ENCODE assay signal across 8 mouse cellular contexts in genomic region chr1:87509561-87510165, GRCm38 (mm10). TPM values are rescaled to one million over a fixed set of nuclear protein-coding genes. Genes with fewer than 3 reads are reported as not detected.
DNase-seq lines count a peak whose midpoint lies in the region; ATAC-seq lines count a peak whose summit lies in the region.

TSS of gene Neu2 (plus strand) at chr1:87509889.

- 0 out of 2 replicates have a peak, but pooled peaks have one; percentile 24 for ATAC-seq in heart, embryonic 15.5 days (replicated peaks; ENCODE audit: insufficient number of reproducible peaks, insufficient read depth, low FRiP score, low read depth)
- ATAC-seq in midbrain, embryonic 16.5 days, result peak; percentile 70

- DNase-seq in embryo, embryonic 10 days (ENCODE audit: low spot score), result peak; percentile 14
- no peak for DNase-seq in embryo, embryonic 9.5 days (ENCODE audit: extremely low spot score)
- DNase-seq in urinary bladder, postnatal 14 days (ENCODE audit: low spot score), result peak; percentile 28
- no peak for DNase-seq in urinary bladder, postnatal 4 days (ENCODE audit: low spot score in 2 of 2)
- DNase-seq in kidney, postnatal 14 days, result peak; percentile 58
- DNase-seq in left cerebral cortex, adult 18-20 months (ENCODE audit: low spot score in 2 of 2), result no peak

- peaks cover 61% of the 10 kb centered on the region for H3K27me3 ChIP-seq in heart, embryonic 15.5 days
- H3K27me3 ChIP-seq in midbrain, embryonic 16.5 days (ENCODE audit: control insufficient read depth, insufficient read depth, low read depth, low read length), result peaks cover 5% of the 10 kb centered on the region

- peak within 1 kb of the TSS; percentile 67 for H3K4me3 ChIP-seq in heart, embryonic 15.5 days
- peak within 1 kb of the TSS; percentile 67 for H3K4me3 ChIP-seq in midbrain, embryonic 16.5 days (ENCODE audit: low read depth, low read length)

- peak within 1 kb of the TSS; percentile 100 for H3K4me2 ChIP-seq in heart, embryonic 15.5 days
- peak within 1 kb of the TSS; percentile 87 for H3K4me2 ChIP-seq in midbrain, embryonic 16.5 days (ENCODE audit: low read length)

- H3K4me1 ChIP-seq in heart, embryonic 15.5 days (replicated peaks), result peaks cover 11% of the 10 kb centered on the region
- peaks cover 10% of the 10 kb centered on the region for H3K4me1 ChIP-seq in midbrain, embryonic 16.5 days (ENCODE audit: control insufficient read depth, insufficient read depth, low read length)

- peak within 1 kb of the TSS; percentile 52 for H3K9ac ChIP-seq in heart, embryonic 15.5 days
- H3K9ac ChIP-seq in midbrain, embryonic 16.5 days (ENCODE audit: low read depth, low read length), result peak within 1 kb of the TSS; percentile 77

- no peaks in the 10 kb centered on the region for H3K9me3 ChIP-seq in heart, embryonic 15.5 days (replicated peaks)
- no peaks in the 10 kb centered on the region for H3K9me3 ChIP-seq in midbrain, embryonic 16.5 days (replicated peaks; ENCODE audit: control insufficient read depth, low read length, poor library complexity, severe bottlenecking)

- WGBS in heart, embryonic 15.5 days, result 2% methylated on average over 56 of the region's 56 CpGs
- 1% methylated on average over 51 of the region's 56 CpGs for WGBS in midbrain, embryonic 16.5 days

- no peaks in the 10 kb centered on the region for H3K36me3 ChIP-seq in heart, embryonic 15.5 days
- no peaks in the 10 kb centered on the region for H3K36me3 ChIP-seq in midbrain, embryonic 16.5 days (ENCODE audit: control insufficient read depth, insufficient read depth, low read length)

- no peak within 1 kb of the TSS for H3K27ac ChIP-seq in heart, embryonic 15.5 days
- peak within 1 kb of the TSS; percentile 54 for H3K27ac ChIP-seq in midbrain, embryonic 16.5 days (ENCODE audit: low read length)

RNA-seq across cellular contexts. Expression of gene Neu2, which starts in this region (rescaled TPM):
- 0.53 and 2.3 TPM in 2 replicates for polyA plus RNA-seq in heart, embryonic 15.5 days (2015; fragmentation: Nextera tagmentation; extraction: Ambion mirVana)
- polyA plus RNA-seq in midbrain, embryonic 16.5 days (2015; fragmentation: Nextera tagmentation; extraction: Ambion mirVana), result 0.47 and 0.90 TPM in 2 replicates
- 1 to 10 TPM; 6.3 to 7.1 TPM for total RNA-seq in left cerebral cortex, adult 18-20 months (2021)

Comparison
In these comparisons a context has a peak if more than half of its experiments do, and no peak if none do; other contexts are left out.
1. DNase-seq: peak in embryo, embryonic 10 days (single experiment), urinary bladder, postnatal 14 days (single experiment) and kidney, postnatal 14 days (single experiment); none in embryo, embryonic 9.5 days (single experiment), urinary bladder, postnatal 4 days (0 of 2) and left cerebral cortex, adult 18-20 months (0 of 2).
2. Peak in ATAC-seq, H3K4me3 ChIP-seq, H3K27ac ChIP-seq, H3K9ac ChIP-seq and H3K4me2 ChIP-seq in midbrain, embryonic 16.5 days; RNA of the gene not detected or under 1 TPM.